Mouse (Mus musculus): Measurements from ENCODE around the gene Map4k3. TPM values are rescaled to one million over a fixed set of nuclear protein-coding genes. Genes with fewer than 3 reads are reported as not detected.

Map4k3 gene
- polyA plus RNA-seq, 1 experiment from 2014 or later, result 28.2 TPM

- Histone ChIP-seq H3K36me3 (ENCODE audit: control insufficient read depth, insufficient read depth, low read length) (no peaks in the 10 kb centered on the region), H3K27me3 (ENCODE audit: control insufficient read depth, insufficient read depth, low read length) (no peaks in the 10 kb centered on the region), H3K4me3 (ENCODE audit: low read depth, low read length) (no peak overlapping the region), H3K27ac (ENCODE audit: low read depth, low read length) (no peak overlapping the region), H3K4me2 (no peak overlapping the region), H3K4me1 (ENCODE audit: control insufficient read depth, insufficient read depth, low read length) (peaks cover 3% of the 10 kb centered on the region; the same call in 1 of the 2 replicates), H3K9ac (ENCODE audit: low read length) (no peak overlapping the region), H3K9me3 (ENCODE audit: control insufficient read depth, low read length) (no peaks in the 10 kb centered on the region)
- 79% methylated on average over 5 of the region's 5 CpGs for WGBS
- ATAC-seq (ENCODE audit: low FRiP score) (no peak), DNase-seq (ENCODE audit: low spot score, missing footprints) (no peak)
Measured at GRCm38 (mm10) chr17:80659821-80660220, 68.5 kb downstream of the Map4k3 start.

- Histone ChIP-seq H3K9ac (ENCODE audit: low read length) (no peak overlapping the region), H3K4me1 (ENCODE audit: control insufficient read depth, insufficient read depth, low read length) (no peaks in the 10 kb centered on the region), H3K36me3 (ENCODE audit: control insufficient read depth, insufficient read depth, low read length) (0 out of 2 replicates have a peak, but pooled peaks cover 2% of the 10 kb centered on the region), H3K4me3 (ENCODE audit: low read depth, low read length) (no peak overlapping the region), H3K4me2 (no peak overlapping the region), H3K9me3 (ENCODE audit: control insufficient read depth, low read length) (no peaks in the 10 kb centered on the region), H3K27ac (ENCODE audit: low read depth, low read length) (no peak overlapping the region), H3K27me3 (ENCODE audit: control insufficient read depth, insufficient read depth, low read length) (no peaks in the 10 kb centered on the region)
- WGBS, result 92% methylated on average over 3 of the region's 3 CpGs
- ATAC-seq (ENCODE audit: low FRiP score), result no peak
- DNase-seq (ENCODE audit: low spot score, missing footprints), result no peak
Measured at GRCm38 (mm10) chr17:80654323-80654722, 74.0 kb downstream of the Map4k3 start.

- no peaks in the 10 kb centered on the region for H3K27me3 ChIP-seq (ENCODE audit: control insufficient read depth, insufficient read depth, low read length)
- H3K4me2 ChIP-seq, result no peak overlapping the region
- H3K4me3 ChIP-seq (ENCODE audit: low read depth, low read length), result no peak overlapping the region
- DNase-seq (ENCODE audit: low spot score, missing footprints) (no peak), ATAC-seq (ENCODE audit: low FRiP score) (no peak)
- no peaks in the 10 kb centered on the region for H3K4me1 ChIP-seq (ENCODE audit: control insufficient read depth, insufficient read depth, low read length)
- no peak overlapping the region for H3K27ac ChIP-seq (ENCODE audit: low read depth, low read length)
- WGBS, result 82% methylated on average over 6 of the region's 6 CpGs
- no peak overlapping the region for H3K9ac ChIP-seq (ENCODE audit: low read length)
- H3K36me3 ChIP-seq (ENCODE audit: control insufficient read depth, insufficient read depth, low read length), result peaks cover 2% of the 10 kb centered on the region; the same call in 1 of the 2 replicates
- no peaks in the 10 kb centered on the region for H3K9me3 ChIP-seq (ENCODE audit: control insufficient read depth, low read length)
Measured at GRCm38 (mm10) chr17:80652740-80653139, 75.5 kb downstream of the Map4k3 start.

- H3K9me3 ChIP-seq (ENCODE audit: control insufficient read depth, low read length), result no peaks in the 10 kb centered on the region
- H3K27ac ChIP-seq (ENCODE audit: low read depth, low read length), result no peak overlapping the region
- DNase-seq (ENCODE audit: low spot score, missing footprints), result no peak
- no peak overlapping the region for H3K4me2 ChIP-seq
- H3K27me3 ChIP-seq (ENCODE audit: control insufficient read depth, insufficient read depth, low read length), result no peaks in the 10 kb centered on the region
- no peak overlapping the region for H3K9ac ChIP-seq (ENCODE audit: low read length)
- no peaks in the 10 kb centered on the region for H3K4me1 ChIP-seq (ENCODE audit: control insufficient read depth, insufficient read depth, low read length)
- H3K4me3 ChIP-seq (ENCODE audit: low read depth, low read length), result no peak overlapping the region
- no peak for ATAC-seq (ENCODE audit: low FRiP score)
- H3K36me3 ChIP-seq (ENCODE audit: control insufficient read depth, insufficient read depth, low read length), result peaks cover 2% of the 10 kb centered on the region; the same call in 1 of the 2 replicates
- WGBS, result 78% methylated on average over 5 of the region's 5 CpGs
Measured at GRCm38 (mm10) chr17:80646843-80647242, 81.4 kb downstream of the Map4k3 start.

- no peak for ATAC-seq (ENCODE audit: low FRiP score)
- H3K4me3 ChIP-seq (ENCODE audit: low read depth, low read length), result no peak overlapping the region
- no peak for DNase-seq (ENCODE audit: low spot score, missing footprints)
- no peaks in the 10 kb centered on the region for H3K4me1 ChIP-seq (ENCODE audit: control insufficient read depth, insufficient read depth, low read length)
- H3K27me3 ChIP-seq (ENCODE audit: control insufficient read depth, insufficient read depth, low read length), result no peaks in the 10 kb centered on the region
- 86% methylated on average over 6 of the region's 6 CpGs for WGBS
- no peaks in the 10 kb centered on the region for H3K9me3 ChIP-seq (ENCODE audit: control insufficient read depth, low read length)
- H3K9ac ChIP-seq (ENCODE audit: low read length), result no peak overlapping the region
- peaks cover 2% of the 10 kb centered on the region; the same call in 1 of the 2 replicates for H3K36me3 ChIP-seq (ENCODE audit: control insufficient read depth, insufficient read depth, low read length)
- no peak overlapping the region for H3K27ac ChIP-seq (ENCODE audit: low read depth, low read length)
- no peak overlapping the region for H3K4me2 ChIP-seq
Measured at GRCm38 (mm10) chr17:80646131-80646530, 82.2 kb downstream of the Map4k3 start.

DNA sequence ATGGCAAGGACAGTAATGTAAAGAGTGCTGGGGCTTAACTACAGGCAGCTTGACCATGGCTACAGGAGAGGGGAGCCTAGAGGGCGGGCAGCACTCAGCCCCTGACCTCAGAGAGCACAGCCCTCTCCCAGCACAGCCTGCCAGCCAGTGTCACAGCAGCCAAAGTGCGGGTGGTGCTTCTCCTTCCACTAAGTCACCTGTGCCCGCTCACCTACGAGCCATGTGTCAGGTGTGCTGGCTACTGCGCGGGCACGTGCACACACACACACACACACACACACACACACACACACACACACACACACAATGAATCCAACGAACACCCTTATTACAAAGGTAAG lies 82.6 kb downstream of the Map4k3 start:
- DNase-seq (ENCODE audit: low spot score, missing footprints) (no peak), ATAC-seq (ENCODE audit: low FRiP score) (no peak)
- Histone ChIP-seq H3K4me2 (no peak overlapping the region), H3K27ac (ENCODE audit: low read depth, low read length) (no peak overlapping the region), H3K36me3 (ENCODE audit: control insufficient read depth, insufficient read depth, low read length) (peaks cover 2% of the 10 kb centered on the region; the same call in 1 of the 2 replicates), H3K9me3 (ENCODE audit: control insufficient read depth, low read length) (no peaks in the 10 kb centered on the region), H3K4me1 (ENCODE audit: control insufficient read depth, insufficient read depth, low read length) (no peaks in the 10 kb centered on the region), H3K4me3 (ENCODE audit: low read depth, low read length) (no peak overlapping the region), H3K9ac (ENCODE audit: low read length) (no peak overlapping the region), H3K27me3 (ENCODE audit: control insufficient read depth, insufficient read depth, low read length) (no peaks in the 10 kb centered on the region)
- 92% methylated on average over 8 of the region's 8 CpGs for WGBS

DNA sequence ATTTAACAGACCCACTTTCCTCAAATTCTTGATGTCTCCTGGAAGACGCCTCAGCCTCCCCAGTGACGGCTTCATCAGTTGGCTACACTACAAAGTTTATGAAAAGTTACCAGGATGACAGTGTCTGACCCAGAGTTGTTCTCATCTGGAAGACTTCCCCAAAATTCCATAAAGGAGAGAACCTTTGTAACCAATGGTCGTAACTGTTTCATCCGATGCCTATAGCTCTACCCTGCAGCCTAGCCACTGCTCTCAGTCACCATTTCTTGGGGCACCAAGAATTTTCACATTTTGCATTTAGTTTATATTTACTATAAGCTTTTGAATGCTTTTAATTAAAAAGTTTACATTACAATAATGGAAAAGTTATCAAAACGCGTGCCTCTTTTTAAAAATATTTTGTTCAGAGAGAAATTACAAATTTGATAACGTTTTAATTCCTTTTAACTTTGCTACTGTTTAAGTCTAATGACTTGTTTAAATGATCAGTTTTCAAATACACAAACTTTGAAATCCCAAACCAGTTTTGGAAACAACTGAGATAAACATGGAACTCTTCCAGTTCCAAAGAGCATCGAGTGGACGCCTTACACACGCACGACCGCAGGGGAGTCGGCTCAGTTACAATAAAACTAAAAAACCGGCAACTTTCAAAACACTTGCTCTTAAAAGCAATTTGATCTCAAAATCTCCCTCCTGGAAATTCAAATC lies 83.1 kb downstream of the Map4k3 start:
- Histone ChIP-seq H3K9ac (ENCODE audit: low read length) (no peak overlapping the region), H3K9me3 (ENCODE audit: control insufficient read depth, low read length) (no peaks in the 10 kb centered on the region), H3K27me3 (ENCODE audit: control insufficient read depth, insufficient read depth, low read length) (no peaks in the 10 kb centered on the region), H3K36me3 (ENCODE audit: control insufficient read depth, insufficient read depth, low read length) (peaks cover 2% of the 10 kb centered on the region; the same call in 1 of the 2 replicates), H3K4me1 (ENCODE audit: control insufficient read depth, insufficient read depth, low read length) (no peaks in the 10 kb centered on the region), H3K27ac (ENCODE audit: low read depth, low read length) (no peak overlapping the region), H3K4me2 (no peak overlapping the region), H3K4me3 (ENCODE audit: low read depth, low read length) (no peak overlapping the region)
- WGBS, result 96% methylated on average over 14 of the region's 14 CpGs
- no peak for ATAC-seq (ENCODE audit: low FRiP score)
- DNase-seq (ENCODE audit: low spot score, missing footprints), result no peak

- Histone ChIP-seq H3K4me3 (ENCODE audit: low read depth, low read length) (no peak overlapping the region), H3K27ac (ENCODE audit: low read depth, low read length) (no peak overlapping the region), H3K9me3 (ENCODE audit: control insufficient read depth, low read length) (no peaks in the 10 kb centered on the region), H3K9ac (ENCODE audit: low read length) (no peak overlapping the region), H3K4me1 (ENCODE audit: control insufficient read depth, insufficient read depth, low read length) (no peaks in the 10 kb centered on the region), H3K36me3 (ENCODE audit: control insufficient read depth, insufficient read depth, low read length) (no peaks in the 10 kb centered on the region; the same call in 1 of the 2 replicates), H3K27me3 (ENCODE audit: control insufficient read depth, insufficient read depth, low read length) (no peaks in the 10 kb centered on the region), H3K4me2 (no peak overlapping the region)
- ATAC-seq (ENCODE audit: low FRiP score), result no peak
- 86% methylated on average over 13 of the region's 13 CpGs for WGBS
- no peak for DNase-seq (ENCODE audit: low spot score, missing footprints)
Measured at GRCm38 (mm10) chr17:80644567-80644966, 83.7 kb downstream of the Map4k3 start.

DNA sequence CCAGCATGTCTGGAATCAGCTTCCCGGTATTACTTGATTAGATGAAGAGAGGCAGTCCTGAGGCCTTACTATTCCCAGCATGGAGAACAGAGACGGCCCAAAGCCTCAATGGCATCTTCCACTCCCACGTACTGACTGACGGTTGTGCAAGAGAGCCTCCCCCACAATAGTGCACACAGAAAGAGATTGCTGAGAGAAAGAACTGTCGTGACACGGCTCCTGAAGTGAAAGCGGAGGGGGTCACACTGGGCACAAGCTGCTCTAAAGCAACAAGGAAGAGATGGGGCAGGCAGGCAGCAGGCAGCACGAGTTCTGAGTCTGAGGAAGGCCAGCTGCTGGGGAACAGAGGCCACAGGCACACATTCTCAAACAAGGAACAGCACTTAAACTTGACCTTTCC lies 90.2 kb downstream of the Map4k3 start:
- Histone ChIP-seq H3K27ac (ENCODE audit: low read depth, low read length) (no peak overlapping the region), H3K36me3 (ENCODE audit: control insufficient read depth, insufficient read depth, low read length) (peaks cover 5% of the 10 kb centered on the region; the same call in 1 of the 2 replicates), H3K9me3 (ENCODE audit: control insufficient read depth, low read length) (no peaks in the 10 kb centered on the region), H3K4me1 (ENCODE audit: control insufficient read depth, insufficient read depth, low read length) (no peaks in the 10 kb centered on the region), H3K4me3 (ENCODE audit: low read depth, low read length) (no peak overlapping the region), H3K4me2 (no peak overlapping the region), H3K9ac (ENCODE audit: low read length) (no peak overlapping the region), H3K27me3 (ENCODE audit: control insufficient read depth, insufficient read depth, low read length) (no peaks in the 10 kb centered on the region)
- 80% methylated on average over 8 of the region's 8 CpGs for whole genome bisulfite sequencing
- no peak for DNase-seq (ENCODE audit: low spot score, missing footprints)
- ATAC-seq (ENCODE audit: low FRiP score), result no peak
